Mouse (Mus musculus) myocyte (in vitro differentiated cells): ENCODE measurements around the gene Ryr2.

Source experiments
- CEBPB ChIP-seq: IDR thresholded peaks from 2 replicates; pipeline ENCODE4 v1.6.1; 2011; ENCODE audit warnings: mild to moderate bottlenecking, moderate library complexity; ENCODE audit not compliant: poor library complexity, insufficient read depth, severe bottlenecking
- MYOD1 ChIP-seq, 3 experiments: IDR thresholded peaks; one replicate each; pipeline ENCODE4 v1.6.1; 2011; ENCODE audit warnings: control low read depth in 2 of 3, low read depth in 2 of 3, mild to moderate bottlenecking in 2 of 3, moderate library complexity in 1 of 3; ENCODE audit not compliant: insufficient read length in 2 of 3, control insufficient read depth in 1 of 3
- POLR2A ChIP-seq: IDR thresholded peaks from one replicate; pipeline ENCODE4 v1.6.1; 2011; ENCODE audit warnings: low read depth, mild to moderate bottlenecking, control low read depth, moderate library complexity; ENCODE audit not compliant: insufficient read length

DNA sequence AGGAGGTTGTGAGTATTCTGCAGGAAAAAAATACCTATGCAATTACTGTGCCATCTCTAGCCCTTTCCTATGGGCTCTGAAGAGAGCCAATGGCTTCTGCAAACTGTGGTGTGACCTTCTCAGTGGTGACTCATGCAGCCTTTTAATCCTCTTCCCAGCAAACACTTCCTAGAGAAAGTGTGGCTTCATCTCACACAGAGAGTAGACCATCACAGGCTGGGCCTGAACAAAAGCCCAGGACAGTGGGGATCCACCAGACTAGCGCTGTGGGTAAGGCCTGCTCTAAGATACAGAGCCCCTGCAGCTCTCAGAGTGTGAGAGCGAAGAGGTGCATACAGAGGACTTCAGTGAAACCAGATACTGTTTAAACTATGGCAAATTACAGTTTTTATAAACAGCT lies 325.7 kb downstream of the Ryr2 start:
- no peak for TF ChIP-seq POLR2A
- no peak for TF ChIP-seq CEBPB
- no peak for TF ChIP-seq MYOD1 (IDR thresholded peaks at IDR 0.05; ENCODE audit: control insufficient read depth in 1 of 3, insufficient read length in 2 of 3, low read depth in 2 of 3)
